Mouse (Mus musculus) lung, postnatal 36 days (tissue): ENCODE measurements around the gene Gm10490.
"Not testable (repeated sequence)": the region's sequence is repeated elsewhere in the genome, so short reads cannot be mapped to it uniquely, and the experiment has no call there.

Source experiments
- DNase-seq: peaks from one replicate; pipeline ENCODE4 v3.0.0; 2022; ENCODE audit warnings: mixed read lengths

Gm10490 gene

GRCm38 (mm10) chrX:7909242-7909641 lies at the start of gene Gm10490:
TSS of gene Gm10490 (plus strand) at chrX:7909542.
- not testable (repeated sequence) for DNase-seq

DNA sequence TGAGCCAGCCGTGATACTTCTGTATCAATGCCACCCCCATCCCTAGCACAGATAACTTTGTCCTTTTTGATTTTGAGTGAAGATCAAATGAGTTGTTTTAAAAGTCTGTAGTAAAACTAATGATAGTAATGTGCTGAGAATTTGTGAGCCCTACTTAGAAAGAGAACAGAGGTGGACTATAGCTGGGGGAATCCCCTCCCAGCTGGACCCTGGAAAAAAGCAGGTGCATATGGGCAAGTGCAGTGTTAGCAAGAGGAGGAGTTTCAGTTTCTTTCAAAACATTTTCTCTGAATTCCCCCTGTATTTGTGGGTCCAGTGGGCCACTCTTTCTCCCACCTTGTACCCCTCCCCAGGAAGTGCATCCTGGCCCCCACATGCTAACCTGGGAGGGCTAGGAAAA lies 46.2 kb upstream of the Gm10490 start:
- DNase-seq, result no peak

DNA sequence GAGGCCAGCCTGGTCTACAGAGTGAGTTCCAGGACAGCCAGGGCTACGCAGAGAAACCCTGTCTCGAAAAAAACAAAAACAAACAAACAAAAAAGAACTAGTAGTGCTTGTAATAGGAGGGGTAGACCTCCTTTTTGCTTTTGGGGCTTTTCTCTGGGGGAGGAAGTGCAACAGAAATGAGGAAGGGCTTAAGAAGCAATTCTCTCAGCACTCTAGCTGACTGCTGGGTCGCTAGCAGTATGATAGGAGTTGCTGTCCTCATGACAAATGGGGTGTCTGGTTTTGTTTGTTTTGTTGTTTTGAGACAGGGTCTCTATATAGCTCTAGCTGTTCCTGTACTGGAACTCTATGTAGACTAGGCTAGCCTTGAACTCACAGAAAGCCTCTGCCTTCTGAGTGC lies 44.8 kb upstream of the Gm10490 start:
- no peak for DNase-seq

DNA sequence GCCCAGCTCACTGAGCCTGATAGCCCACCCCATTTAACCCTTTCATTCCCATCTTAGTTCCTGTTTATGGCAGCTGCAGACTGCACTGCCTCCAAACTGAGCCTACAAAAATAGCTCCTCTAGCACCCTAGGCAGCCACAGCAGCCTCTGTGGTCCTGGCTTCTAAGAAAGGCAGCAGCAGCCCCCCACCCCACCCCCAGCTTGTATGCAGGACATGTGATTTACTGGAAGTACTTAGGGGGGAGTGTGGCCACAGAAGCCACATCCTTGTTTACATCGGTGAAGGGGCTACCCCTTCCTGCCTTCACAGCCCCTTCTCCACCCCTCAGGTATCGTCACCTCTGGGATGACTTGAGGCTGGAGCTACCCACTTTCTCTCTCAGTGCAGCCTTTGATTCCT lies 44.0 kb upstream of the Gm10490 start:
- DNase-seq, result no peak

DNA sequence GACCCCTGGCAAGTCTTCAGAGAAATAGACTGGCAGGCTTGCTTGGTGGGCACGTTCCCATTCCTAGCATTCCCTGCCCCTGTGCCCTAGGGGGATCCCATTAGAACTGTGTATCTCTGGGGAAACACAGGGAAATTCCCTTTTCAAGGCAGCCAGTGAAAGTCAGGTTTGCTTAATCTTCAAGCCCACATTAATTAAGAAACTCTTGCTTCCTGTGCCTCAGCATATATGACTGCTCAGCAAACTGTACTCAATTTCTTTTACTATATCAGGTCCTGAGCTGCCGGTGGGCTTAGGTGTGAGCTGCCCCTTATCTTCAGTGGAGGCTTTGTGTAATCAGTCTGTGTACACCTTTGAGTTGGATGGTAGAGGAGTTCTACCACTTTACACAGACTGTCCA lies 43.6 kb upstream of the Gm10490 start:
- no peak for DNase-seq

- DNase-seq, result no peak
These were observed 42.2 kb upstream of the Gm10490 start for GRCm38 (mm10) chrX:7867141-7867540.

DNA sequence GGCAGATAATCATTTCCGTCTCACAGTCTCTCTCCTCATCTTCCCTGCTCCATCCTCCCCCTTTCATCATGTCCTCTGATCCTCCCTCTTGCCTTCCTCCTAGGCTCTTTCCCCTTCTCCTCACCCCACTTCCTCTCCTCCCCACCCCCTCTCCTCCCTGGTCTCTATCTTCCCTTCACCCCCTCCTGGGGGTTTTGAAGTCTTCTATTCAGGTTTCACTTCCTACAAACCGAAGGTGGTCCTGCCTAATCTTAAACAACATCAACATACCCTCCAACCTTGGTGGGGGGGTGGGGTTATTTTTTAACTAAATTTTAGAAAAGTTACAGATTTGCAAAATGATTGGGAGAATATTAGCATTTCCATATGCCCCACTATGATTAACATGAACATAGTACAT lies 40.8 kb upstream of the Gm10490 start:
- DNase-seq, result no peak

- DNase-seq, result no peak
These were observed 39.5 kb upstream of the Gm10490 start for GRCm38 (mm10) chrX:7869826-7870225.

DNA sequence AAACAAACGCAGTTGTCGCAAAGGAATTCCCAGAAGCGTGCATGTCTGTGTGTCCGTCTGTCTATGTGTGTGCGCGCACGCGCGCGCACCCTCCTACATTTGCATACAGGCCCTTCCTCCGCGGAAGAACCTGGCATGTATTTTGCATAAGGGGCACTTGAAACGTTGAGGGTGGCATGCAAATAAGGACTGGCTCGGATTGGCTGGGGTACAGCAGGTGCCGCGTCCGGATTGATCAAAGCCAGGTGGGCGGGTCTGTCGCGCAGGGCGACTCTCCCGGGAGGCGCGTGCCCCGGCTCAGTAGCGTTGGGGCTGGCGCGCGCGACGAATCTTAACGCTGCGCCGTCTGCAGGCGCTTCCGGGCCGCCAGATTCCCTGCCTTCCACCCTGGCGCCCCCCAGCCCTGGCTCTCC lies 31.3 kb upstream of the Gm10490 start, which contains the start of gene Pim2:
Gene Pim2, plus strand, starts transcription at position 256 of the 413 bp plus-strand sequence.
- peak; percentile 91 for DNase-seq

DNA sequence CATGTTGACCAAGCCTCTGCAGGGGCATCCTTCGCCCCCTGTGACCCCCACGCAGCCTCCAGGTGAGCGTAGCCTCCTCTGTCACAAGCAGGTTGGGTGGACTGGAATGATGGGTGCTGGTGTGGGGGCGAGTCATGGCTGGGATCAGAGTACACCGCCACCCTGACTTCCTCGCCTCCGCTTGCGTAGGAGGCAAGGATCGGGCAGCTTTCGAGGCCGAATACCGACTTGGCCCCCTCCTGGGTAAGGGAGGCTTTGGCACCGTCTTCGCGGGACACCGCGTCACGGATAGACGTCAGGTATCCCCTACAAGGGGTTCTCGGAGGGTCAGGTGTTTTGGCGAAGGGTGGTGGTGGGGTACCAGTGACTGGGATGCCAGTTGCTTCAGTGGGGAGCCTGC lies 30.8 kb upstream of the Gm10490 start:
- DNase-seq, result no peak

GRCm38 (mm10) chrX:7879819-7880218 lies 29.5 kb upstream of the Gm10490 start:
- DNase-seq, result peak; percentile 80

DNA sequence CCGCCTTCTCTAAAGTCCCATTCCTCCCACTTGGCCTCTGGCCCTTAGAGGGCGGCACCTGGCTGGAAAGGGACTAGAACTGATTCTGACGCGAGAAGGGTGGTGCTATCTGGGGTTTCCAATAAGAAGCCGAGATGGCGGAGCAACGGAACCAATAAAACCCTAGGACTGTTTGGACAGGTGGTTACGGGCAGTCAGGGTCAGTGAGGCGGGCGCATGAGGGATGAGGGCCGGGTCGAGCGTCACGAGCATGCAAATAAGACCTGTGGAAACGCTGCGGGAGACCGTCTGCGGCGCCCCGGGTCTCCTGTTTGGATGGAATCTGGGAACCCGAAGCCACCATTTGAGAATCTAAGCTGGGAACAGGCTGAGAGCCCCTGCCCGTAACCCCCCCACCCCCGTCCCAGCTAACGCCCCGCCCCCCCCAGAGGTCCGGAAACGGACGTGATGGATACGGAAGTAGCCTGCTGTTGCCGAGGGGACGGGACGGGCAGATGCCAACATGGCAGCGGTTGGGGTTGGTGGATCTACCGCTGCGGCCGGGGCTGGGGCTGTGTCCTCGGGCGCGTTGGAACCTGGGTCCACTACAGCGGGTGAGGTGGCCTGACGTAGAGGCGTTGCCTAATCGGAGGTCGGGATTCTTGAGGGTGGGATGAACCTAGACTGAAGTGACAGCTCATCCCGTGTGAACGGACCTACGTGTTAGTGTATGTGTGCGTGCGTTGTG lies 25.3 kb upstream of the Gm10490 start, which contains the start of gene Slc35a2:
Gene Slc35a2, plus strand, starts transcription at position 188 of the 727 bp plus-strand sequence.
- DNase-seq, result peak; percentile 95

DNA sequence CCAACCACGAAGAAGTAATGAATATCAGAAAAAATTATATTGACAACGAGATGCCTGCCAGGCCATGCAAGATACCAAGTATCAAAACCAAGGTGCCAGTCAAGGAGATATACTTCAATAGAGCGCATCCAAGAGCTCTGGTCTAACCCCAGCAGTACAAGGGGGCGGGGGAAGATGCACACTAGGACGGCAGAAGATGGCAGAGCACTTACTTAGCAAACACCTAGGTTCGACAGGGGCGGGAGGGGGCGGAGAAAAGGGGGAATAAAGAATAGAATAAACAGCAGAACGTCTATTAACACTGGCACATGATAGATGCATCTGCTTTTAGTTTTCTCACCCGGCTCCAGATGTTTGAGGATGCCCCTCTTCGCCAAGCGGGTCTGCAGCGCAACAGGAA lies 11.1 kb upstream of the Gm10490 start:
- DNase-seq, result no peak

DNA sequence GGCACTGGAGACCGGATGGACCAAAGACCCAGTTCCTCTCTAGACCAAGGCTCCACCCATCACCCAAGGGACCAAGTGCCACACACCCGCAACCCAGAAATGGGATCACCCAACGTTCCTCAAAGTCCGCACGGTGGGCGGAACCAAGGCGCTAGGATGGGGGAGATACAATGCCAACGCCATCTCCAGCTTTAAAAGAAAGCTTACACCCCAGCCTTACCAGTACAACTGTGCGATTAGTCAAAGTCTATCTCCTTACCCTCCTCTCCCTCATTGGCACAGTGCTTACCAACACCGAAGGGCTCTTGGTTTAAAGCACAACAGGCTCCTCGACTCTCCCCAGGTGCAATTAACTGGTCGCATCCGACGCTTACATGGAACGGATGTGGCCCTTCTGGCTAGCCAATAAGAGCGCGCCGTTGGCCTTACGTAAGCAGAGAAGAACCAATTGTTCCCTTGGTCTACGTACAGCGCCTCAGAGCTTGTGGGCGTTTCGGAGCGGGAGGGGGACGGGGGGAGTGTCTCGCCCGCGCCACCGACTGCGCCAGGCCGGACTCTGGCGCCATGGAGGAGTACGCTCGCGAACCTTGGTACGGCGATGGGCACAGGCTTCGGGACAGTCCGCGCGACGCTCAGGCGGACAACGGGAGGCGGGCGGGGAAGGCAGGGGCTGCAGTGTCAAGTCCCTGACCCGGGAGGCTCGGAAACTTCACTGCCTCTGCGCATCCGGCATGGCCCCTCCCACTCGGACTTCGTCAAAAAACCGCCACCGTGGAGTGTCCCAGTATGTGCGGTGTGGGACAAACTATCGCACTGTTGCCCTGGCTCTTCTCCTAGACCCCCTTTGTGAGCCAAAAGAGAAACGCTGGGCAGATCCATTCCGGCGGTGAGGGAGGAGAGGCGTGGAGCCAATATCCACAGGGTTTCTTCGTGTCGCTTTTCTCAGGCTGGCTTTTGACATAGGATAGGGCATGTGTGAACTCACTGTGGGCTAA lies 10.2 kb upstream of the Gm10490 start, which contains the start of the genes Pqbp1 and Timm17b:
Gene Pqbp1, minus strand, starts transcription at position 390 of the 995 bp plus-strand sequence.
Gene Timm17b, plus strand, starts transcription at position 478 of the 995 bp plus-strand sequence.
- DNase-seq, result peak; percentile 95

DNA sequence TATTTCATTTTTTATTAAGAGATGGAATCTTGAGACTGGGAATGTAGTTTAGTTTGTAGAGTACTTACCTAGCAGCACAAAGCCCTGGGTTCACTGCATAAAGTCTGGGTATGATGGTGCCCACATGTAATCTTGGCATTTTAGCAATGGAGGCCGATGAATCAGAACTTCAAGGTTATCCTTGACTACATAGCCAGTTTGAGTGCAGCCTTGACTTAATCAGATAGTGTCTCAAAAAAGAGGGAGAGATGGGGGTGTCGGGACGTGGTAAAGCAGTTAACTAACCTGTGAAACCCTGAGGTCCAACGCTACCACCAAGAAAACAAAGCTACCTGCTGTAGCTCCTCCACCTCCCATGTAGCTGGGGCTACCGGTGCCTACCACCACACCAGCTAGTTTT lies 4.9 kb upstream of the Gm10490 start:
- no peak for DNase-seq

DNA sequence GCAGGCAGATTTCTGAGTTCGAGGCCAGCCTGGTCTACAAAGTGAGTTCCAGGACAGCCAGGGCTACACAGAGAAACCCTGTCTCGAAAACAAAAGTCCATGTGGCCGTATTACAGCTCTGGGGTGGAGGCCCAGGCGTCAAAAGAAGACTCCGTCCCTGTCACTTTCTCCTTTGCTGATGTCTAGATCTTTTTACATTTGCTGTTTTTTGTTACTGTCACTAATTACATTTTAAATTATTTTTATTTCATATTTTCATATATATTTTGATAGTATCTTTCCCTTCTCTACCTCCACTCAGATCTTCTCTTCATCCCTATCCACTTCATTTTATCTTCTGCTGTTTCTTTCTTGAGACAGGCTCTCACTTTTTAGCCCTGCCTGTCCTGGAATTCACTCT lies 1.6 kb upstream of the Gm10490 start, which contains the start of gene Gm10491:
Gene Gm10491, minus strand, starts transcription at position 101 of the 400 bp plus-strand sequence.
- no peak for DNase-seq

GRCm38 (mm10) chrX:7910473-7910872 lies 1.1 kb downstream of the Gm10490 start:
- no peak for DNase-seq

GRCm38 (mm10) chrX:7915669-7916068 lies 6.3 kb downstream of the Gm10490 start:
- peak; percentile 67 for DNase-seq

- DNase-seq, result not testable (repeated sequence)
These were observed 8.6 kb downstream of the Gm10490 start for GRCm38 (mm10) chrX:7917960-7918359.

DNA sequence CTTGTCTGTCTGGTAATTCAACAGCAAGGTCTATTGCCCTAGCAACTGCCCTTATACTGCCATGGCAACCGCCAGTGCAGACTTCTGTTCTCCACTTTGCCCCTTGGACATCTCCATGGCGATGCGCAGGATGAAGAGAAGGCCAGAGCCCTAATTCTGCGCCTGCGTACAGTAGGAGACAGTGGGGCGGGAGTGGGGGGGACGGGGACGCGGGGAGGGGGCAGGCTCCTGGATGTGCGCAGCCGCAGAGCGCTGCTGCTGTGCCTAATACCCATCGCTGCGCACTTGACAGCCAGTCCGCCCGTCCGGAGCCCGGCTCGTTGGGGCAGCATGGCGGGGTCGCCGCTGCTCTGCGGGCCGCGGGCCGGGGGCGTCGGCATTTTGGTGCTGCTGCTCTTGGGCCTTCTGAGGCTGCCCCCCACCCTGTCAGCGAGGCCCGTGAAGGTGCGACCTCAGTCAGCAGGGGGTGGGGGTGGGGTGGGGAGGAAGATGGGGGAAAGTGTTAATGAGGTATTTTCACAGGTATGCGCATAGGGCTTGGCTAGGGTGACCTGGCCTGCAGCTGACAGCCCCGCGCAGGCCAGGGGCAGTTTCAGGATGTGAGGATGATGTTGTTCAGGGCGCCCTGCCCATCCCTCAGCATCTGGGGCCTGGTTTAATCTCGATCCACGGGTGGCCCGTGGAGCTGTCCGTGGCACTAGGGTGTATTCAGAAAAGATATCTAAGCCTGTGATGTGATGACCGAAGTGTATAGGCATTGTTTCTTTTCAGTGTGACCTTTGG lies 10.4 kb downstream of the Gm10490 start, which contains the start of gene Pcsk1n:
Gene Pcsk1n, plus strand, starts transcription at position 222 of the 783 bp plus-strand sequence.
- no peak for DNase-seq

GRCm38 (mm10) chrX:7922032-7922431 lies 12.7 kb downstream of the Gm10490 start:
- DNase-seq, result no peak

GRCm38 (mm10) chrX:7926266-7926665 lies 16.9 kb downstream of the Gm10490 start:
- DNase-seq, result no peak
